Mouse (Mus musculus) brain, embryonic 14.5 days (tissue): ENCODE measurements at regions not wholly inside any gene's neighbourhood (a gene's known extent, or its start where the extent isn't known, plus 50 kb on each side); places are given as distances from the start of the nearest gene placed in this dataset.

Source experiments
- CTCF ChIP-seq: fragments of 200-500 bp; IDR thresholded peaks from 2 replicates; pipeline ENCODE4 v1.5.1; 2012; ENCODE audit warnings: inconsistent platforms, mild to moderate bottlenecking, moderate library complexity, borderline replicate concordance; ENCODE audit not compliant: insufficient read depth, insufficient read length; ENCODE audit errors: extremely low read depth
- POLR2A ChIP-seq: fragments of 200-500 bp; IDR thresholded peaks from 2 replicates; pipeline ENCODE4 v1.6.1; 2012; ENCODE audit warnings: mild to moderate bottlenecking, inconsistent platforms, borderline replicate concordance; ENCODE audit not compliant: poor library complexity, insufficient read depth, insufficient read length, severe bottlenecking; ENCODE audit errors: extremely low read depth

GRCm38 (mm10) chr13:28797617-28798475, 155.7 kb downstream of the Sox4 start:
- TF ChIP-seq CTCF (no peak), POLR2A (no peak)
